Mouse (Mus musculus) right cerebral cortex, postnatal 14 days (tissue): ENCODE data around the gene Ipcef1.

Source experiments
- DNase-seq: peaks from one replicate; pipeline ENCODE4 v3.0.0; 2022

Gene Ipcef1

GRCm38 (mm10) chr10:6967588-6968242 lies 84.6 kb downstream of the Ipcef1 start:
- DNase-seq = no peak

- DNase-seq = no peak
These were observed 93.5 kb downstream of the Ipcef1 start for GRCm38 (mm10) chr10:6958791-6959190.

GRCm38 (mm10) chr10:6956357-6956756 lies 95.9 kb downstream of the Ipcef1 start:
- no peak for DNase-seq

- DNase-seq = no peak
These were observed 97.7 kb downstream of the Ipcef1 start for GRCm38 (mm10) chr10:6954533-6954932.

GRCm38 (mm10) chr10:6953115-6953514 lies 99.2 kb downstream of the Ipcef1 start:
- DNase-seq = no peak

GRCm38 (mm10) chr10:6936671-6937425 lies 115.4 kb downstream of the Ipcef1 start:
- DNase-seq = peak; percentile 18

- DNase-seq = no peak
These were observed 117.5 kb downstream of the Ipcef1 start for GRCm38 (mm10) chr10:6934776-6935175.

- DNase-seq = no peak
These were observed 121.4 kb downstream of the Ipcef1 start for GRCm38 (mm10) chr10:6930889-6931288.

GRCm38 (mm10) chr10:6930398-6930797 lies 121.9 kb downstream of the Ipcef1 start:
- DNase-seq = no peak

- DNase-seq = no peak
These were observed 123.4 kb downstream of the Ipcef1 start for GRCm38 (mm10) chr10:6928905-6929304.

- DNase-seq = no peak
These were observed 124.6 kb downstream of the Ipcef1 start for GRCm38 (mm10) chr10:6927600-6928223.

GRCm38 (mm10) chr10:6926724-6927123 lies 125.6 kb downstream of the Ipcef1 start:
- DNase-seq = no peak

GRCm38 (mm10) chr10:6916545-6917257 lies 135.6 kb downstream of the Ipcef1 start:
- peak; percentile 49 for DNase-seq

GRCm38 (mm10) chr10:6915991-6916390 lies 136.3 kb downstream of the Ipcef1 start:
- no peak for DNase-seq

- DNase-seq = no peak
These were observed 142.5 kb downstream of the Ipcef1 start for GRCm38 (mm10) chr10:6909763-6910162.

GRCm38 (mm10) chr10:6901819-6902393 lies 150.4 kb downstream of the Ipcef1 start:
- no peak for DNase-seq

GRCm38 (mm10) chr10:6900126-6900525 lies 152.2 kb downstream of the Ipcef1 start:
- DNase-seq = no peak

GRCm38 (mm10) chr10:6896659-6897303 lies 155.5 kb downstream of the Ipcef1 start:
- no peak for DNase-seq

- no peak for DNase-seq
These were observed 156.5 kb downstream of the Ipcef1 start for GRCm38 (mm10) chr10:6895796-6896195.

- DNase-seq = no peak
These were observed 161.8 kb downstream of the Ipcef1 start for GRCm38 (mm10) chr10:6890348-6891009.

GRCm38 (mm10) chr10:6889640-6890245 lies 162.5 kb downstream of the Ipcef1 start:
- DNase-seq = no peak
